Mouse (Mus musculus) B cell, adult 62 days (primary cell): Measurements from ENCODE around the gene 1700023F06Rik. TPM values are rescaled to one million over a fixed set of nuclear protein-coding genes. Genes with fewer than 3 reads are reported as not detected.

Source experiments
- total RNA-seq: library from RNA; stranded (reverse); gene quantifications from 4 replicates; pipeline ENCODE4 v1.2.4, GENCODE M21; 2023

1700023F06Rik gene
- total RNA-seq, result not detected in 4 replicates

GRCm38 (mm10) chr11:103208458-103208857 is at the start of gene 1700023F06Rik:
Gene 1700023F06Rik (minus strand): TSS chr11:103208558.

GRCm38 (mm10) chr11:103217790-103218516 is 9.6 kb upstream of the 1700023F06Rik start, which contains the start of gene Spata32:
Gene Spata32 (minus strand): TSS chr11:103218432.

GRCm38 (mm10) chr11:103170494-103171285 is 37.7 kb downstream of the 1700023F06Rik start, which contains the start of gene Fmnl1:
Gene Fmnl1 (plus strand): TSS chr11:103171107.

Other genes with a start within 250 kb of the 1700023F06Rik start
- gene Nmt1, start 180.4 kb downstream of the 1700023F06Rik start, total RNA-seq, result 64.9 to 70.9 TPM (median 67.6 TPM) in 4 replicates
- 13.1 to 16.8 TPM (median 14.1 TPM) in 4 replicates for gene Dcakd, start 180.2 kb downstream of the 1700023F06Rik start, total RNA-seq
- gene Plcd3, start 106.9 kb downstream of the 1700023F06Rik start, total RNA-seq, result 2.2 to 3.2 TPM (median 2.7 TPM) in 4 replicates
- gene Acbd4, start 106.9 kb downstream of the 1700023F06Rik start, total RNA-seq, result 46.9 to 51.0 TPM (median 48.0 TPM) in 4 replicates
- 58.8 to 66.9 TPM (median 59.9 TPM) in 4 replicates for gene Hexim1, start 92.3 kb downstream of the 1700023F06Rik start, total RNA-seq
- 2.2 to 7.7 TPM (median 4.4 TPM) in 4 replicates for gene Hexim2, start 76.1 kb downstream of the 1700023F06Rik start, total RNA-seq
- 348 to 376 TPM (median 367 TPM) in 4 replicates for gene Fmnl1, start 37.5 kb downstream of the 1700023F06Rik start, total RNA-seq
- not detected in 4 replicates for gene Spata32, start 9.9 kb upstream of the 1700023F06Rik start, total RNA-seq
- 57.5 to 61.4 TPM (median 60.1 TPM) in 4 replicates for gene Map3k14, start 58.9 kb upstream of the 1700023F06Rik start, total RNA-seq
- 83.5 to 99.1 TPM (median 92.5 TPM) in 4 replicates for gene Arhgap27, start 155.1 kb upstream of the 1700023F06Rik start, total RNA-seq
- 79.2 to 88.3 TPM (median 84.1 TPM) in 4 replicates for gene Plekhm1, start 204.1 kb upstream of the 1700023F06Rik start, total RNA-seq